Mouse (Mus musculus) heart, postnatal 10 days (tissue): Measurements from ENCODE around the gene Smad5. TPM values are rescaled to one million over a fixed set of nuclear protein-coding genes. Genes with fewer than 3 reads are reported as not detected.

Source experiments
- DNase-seq, 2 experiments: peaks; one replicate each; pipeline ENCODE4 v3.0.0; 2021
- intact Hi-C: fragments of 180-260 bp; cut with DNase I; formaldehyde crosslinking; loops from one replicate; pipeline ENCODE4 v1.15.1; 2025
- total RNA-seq, 2 experiments: library from RNA; stranded (reverse); gene quantifications; 2 replicates each; pipeline ENCODE4 v1.2.3; 2021

Gene Smad5
- total RNA-seq, 2 experiments from 2014 or later, result 44.2 to 48.9 TPM

DNA sequence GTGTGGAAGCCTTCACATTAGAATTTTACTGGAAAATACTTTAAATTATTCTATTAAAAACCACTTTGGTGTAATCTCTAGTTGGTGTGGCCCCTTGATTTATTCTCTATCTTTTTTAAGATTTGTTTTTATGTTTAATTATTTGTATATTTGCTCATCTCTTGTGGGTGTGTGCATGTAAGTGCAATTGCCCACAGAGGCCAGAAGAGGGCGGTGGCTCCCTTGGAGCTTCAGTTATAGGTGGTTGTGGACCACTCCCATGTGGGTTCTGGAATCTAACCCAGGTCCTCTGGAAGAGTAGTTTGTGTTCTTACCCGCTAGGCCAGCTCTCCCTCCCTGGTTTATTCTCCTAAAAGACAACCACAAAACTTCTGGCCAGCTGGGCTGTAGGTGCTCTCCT is 3.4 kb upstream of the Smad5 start:
- intact Hi-C loops, result loop anchor here (2.0 kb wide), 1 partner anchor 37 kb away; no protein-coding TSS in a partner anchor
- no peak for DNase-seq

GRCm38 (mm10) chr13:56700981-56701380 is 1.8 kb upstream of the Smad5 start:
- intact Hi-C loops, result no loop called here
- DNase-seq, result no peak

- intact Hi-C loops, result no loop called here
These were observed 886 bp upstream of the Smad5 start for GRCm38 (mm10) chr13:56701924-56702323.

GRCm38 (mm10) chr13:56703222-56703870 is 536 bp downstream of the Smad5 start:
- peak; percentile 82 to 83 for DNase-seq
- intact Hi-C loops, result no loop called here

More at GRCm38 (mm10) chr13:56701924-56702323, 886 bp upstream of the Smad5 start:
- no peak for DNase-seq

DNA sequence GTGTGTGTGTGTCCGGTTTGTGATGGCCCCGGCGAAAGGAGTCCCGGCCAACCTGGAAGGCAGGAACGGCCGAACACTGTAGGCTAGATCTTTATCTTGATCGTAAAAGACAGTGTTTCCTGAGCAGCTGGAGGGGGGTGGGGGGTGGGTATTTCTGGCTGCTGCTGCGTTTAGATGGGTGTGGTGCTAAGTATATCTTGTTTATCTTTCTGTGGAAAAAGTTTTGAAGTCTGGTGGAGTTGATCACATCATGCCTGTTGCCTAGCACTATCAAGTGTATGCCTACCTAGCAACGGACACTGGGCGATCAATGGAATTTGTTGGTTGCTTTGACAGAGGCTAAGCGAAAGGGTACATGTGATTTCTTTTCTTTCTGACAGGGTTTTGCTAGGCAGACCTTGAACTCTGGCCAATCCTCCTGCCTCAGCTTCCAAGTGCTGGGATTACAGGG is 1.1 kb downstream of the Smad5 start:
- intact Hi-C loops, result no loop called here
- DNase-seq, result peak; percentile 26 to 39

- DNase-seq, result no peak
- intact Hi-C loops, result no loop called here
These were observed 1.8 kb downstream of the Smad5 start for GRCm38 (mm10) chr13:56704596-56704995.

DNA sequence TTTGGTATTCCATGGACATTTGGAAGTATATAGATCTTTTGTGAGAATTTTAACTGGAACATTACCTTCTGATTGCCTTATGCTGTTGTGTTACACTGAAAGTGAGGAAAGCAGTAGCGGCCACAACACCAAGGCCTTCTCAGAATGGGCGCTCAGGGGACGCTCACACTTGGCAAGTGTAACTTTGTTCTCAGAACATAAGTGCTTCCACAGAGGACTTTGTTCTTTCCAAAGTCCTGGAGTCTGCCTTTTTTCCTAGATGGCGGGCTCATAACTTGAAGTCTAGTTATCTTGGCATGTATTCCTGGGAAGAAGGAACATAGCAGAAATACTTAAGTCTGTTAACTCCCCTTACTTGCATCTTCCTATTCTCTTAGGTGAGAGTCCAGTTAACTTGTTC is 4.3 kb downstream of the Smad5 start:
- intact Hi-C loops, result no loop called here
- no peak for DNase-seq

DNA sequence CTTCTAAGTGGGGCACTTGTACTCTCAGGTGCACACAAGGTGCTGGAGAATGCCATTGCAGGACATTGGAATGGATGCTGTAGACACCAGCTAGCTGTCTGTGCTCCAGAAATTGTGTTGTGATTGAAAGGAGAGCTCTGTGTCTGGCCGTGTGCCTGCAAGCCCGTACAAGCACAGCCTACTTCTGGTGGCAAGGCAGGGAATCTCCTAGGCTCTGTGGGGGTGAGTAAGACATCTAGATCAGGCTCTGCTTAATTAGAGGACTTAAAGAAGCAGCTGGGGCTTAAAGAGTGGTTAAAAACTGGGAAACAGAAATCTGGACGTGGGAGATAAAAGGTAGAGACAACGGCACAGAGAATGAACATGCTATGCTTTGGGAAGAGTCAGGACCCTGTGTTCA is 4.8 kb downstream of the Smad5 start:
- intact Hi-C loops, result no loop called here
- no peak for DNase-seq

DNA sequence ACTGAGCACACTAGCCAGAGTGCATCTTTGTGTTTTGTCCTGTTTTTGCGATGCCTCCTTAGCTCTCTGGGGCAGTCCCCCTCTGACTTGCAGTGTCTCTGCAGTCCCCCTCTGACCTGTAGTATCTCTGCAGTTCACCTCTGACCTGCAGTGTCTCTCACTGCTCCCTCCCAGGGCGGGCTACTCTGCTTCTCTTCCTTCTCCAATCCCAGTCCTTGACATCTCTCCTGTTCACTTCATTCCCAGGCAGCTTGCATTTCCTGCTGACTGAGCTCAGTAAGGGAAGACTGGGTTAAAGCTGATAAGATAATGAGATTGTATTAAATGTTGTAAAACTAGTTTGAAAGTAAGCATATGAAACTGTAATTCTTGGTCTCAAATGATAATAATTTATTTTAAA is 7.8 kb downstream of the Smad5 start:
- intact Hi-C loops, result no loop called here
- no peak for DNase-seq

- DNase-seq, result no peak
- intact Hi-C loops, result no loop called here
These were observed 9.4 kb downstream of the Smad5 start for GRCm38 (mm10) chr13:56712221-56712620.

DNA sequence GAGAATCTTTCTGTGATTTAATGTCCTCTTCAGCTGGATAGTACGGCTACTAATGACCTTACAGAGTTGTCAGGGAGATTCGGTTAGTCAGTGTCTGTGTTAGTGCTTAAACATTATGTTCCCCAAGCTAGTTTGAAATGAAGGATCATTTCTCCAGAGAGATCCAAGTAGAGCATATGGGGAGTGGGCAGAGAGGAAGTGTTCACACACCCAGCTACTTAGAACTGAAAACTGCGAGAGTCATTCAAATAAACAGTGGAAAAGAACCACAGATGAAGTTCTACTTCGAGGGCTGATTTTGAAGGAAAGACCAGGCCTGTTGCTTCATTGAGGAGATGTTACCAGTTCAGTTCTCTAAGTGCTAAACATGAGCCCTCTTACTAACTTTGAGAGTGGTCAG is 23.7 kb downstream of the Smad5 start:
- intact Hi-C loops, result no loop called here
- no peak for DNase-seq

DNA sequence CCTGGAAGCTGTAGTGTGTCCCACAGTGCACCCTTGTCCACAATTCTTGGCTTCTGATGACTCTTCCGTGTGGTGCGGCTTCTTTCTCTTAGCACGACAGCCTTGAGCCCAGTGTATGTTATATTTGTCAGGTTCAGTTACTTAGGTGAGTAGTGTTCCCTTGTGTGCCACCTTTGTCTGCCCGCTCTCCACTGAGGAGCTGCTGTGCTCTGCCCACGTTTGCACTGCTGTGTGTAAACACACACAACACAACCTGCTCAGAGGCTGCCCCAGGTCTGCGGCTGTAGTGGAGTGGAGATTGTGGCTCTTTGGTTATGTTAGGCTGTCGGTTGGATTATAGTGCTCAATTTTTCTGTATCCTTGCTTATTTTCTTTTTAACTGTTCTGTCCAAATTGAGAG is 26.2 kb downstream of the Smad5 start:
- no peak for DNase-seq
- intact Hi-C loops, result no loop called here

- DNase-seq, result no peak
- intact Hi-C loops, result loop anchor here (1.0 to 2.0 kb wide), 3 partner anchors 76 to 259 kb away; no protein-coding TSS in a partner anchor
These were observed 31.8 kb downstream of the Smad5 start for GRCm38 (mm10) chr13:56734617-56735016.

GRCm38 (mm10) chr13:56735212-56735875 is 32.5 kb downstream of the Smad5 start:
- peak; percentile 62 to 66 for DNase-seq
- intact Hi-C loops, result loop anchor here (1.0 to 2.0 kb wide), 3 partner anchors 77 to 260 kb away; no protein-coding TSS in a partner anchor

GRCm38 (mm10) chr13:56739556-56739955 is 36.7 kb downstream of the Smad5 start:
- no peak for DNase-seq
- intact Hi-C loops, result no loop called here

DNA sequence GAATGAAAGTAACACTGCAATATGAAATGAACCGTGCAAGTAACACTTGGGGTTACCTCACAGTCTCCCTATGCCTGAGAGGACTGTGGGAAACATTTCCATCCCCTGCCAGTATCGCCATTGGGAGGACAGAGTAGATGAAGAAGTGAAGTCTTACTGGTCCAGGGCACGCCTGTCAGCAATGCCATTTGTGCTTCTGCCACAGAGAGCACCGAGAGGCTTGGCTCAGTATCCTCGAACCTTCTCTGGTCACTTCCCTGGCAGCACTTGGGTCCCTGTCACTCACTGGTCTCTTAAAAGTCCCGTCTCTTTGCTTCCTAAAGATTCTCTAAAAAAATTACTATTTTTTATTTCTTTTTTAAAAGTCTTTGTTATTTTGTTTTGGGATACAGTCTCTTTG is 37.7 kb downstream of the Smad5 start:
- intact Hi-C loops, result no loop called here

DNA sequence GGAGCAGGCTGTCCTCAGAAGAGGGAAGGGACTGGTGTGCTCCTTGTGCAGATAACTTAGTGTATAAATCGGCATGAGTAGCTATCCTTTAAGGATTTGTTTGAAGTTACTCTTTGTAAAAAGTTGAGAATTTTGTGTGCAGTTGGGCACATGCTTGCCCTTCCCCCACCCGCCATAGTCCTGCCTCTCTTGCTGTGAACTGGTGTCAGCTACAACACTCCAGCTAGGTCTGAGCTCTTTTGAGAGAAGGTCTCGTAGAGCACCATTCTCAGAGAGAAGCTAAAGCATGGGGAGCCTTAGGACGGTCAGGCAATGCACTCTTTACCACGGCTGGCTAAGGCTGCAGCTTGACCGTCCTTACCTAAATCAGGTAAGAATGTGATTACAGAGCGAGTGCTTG is 38.9 kb downstream of the Smad5 start:
- intact Hi-C loops, result no loop called here
- no peak for DNase-seq

More for the DNA sequence above, 37.7 kb downstream of the Smad5 start:
- no peak for DNase-seq

DNA sequence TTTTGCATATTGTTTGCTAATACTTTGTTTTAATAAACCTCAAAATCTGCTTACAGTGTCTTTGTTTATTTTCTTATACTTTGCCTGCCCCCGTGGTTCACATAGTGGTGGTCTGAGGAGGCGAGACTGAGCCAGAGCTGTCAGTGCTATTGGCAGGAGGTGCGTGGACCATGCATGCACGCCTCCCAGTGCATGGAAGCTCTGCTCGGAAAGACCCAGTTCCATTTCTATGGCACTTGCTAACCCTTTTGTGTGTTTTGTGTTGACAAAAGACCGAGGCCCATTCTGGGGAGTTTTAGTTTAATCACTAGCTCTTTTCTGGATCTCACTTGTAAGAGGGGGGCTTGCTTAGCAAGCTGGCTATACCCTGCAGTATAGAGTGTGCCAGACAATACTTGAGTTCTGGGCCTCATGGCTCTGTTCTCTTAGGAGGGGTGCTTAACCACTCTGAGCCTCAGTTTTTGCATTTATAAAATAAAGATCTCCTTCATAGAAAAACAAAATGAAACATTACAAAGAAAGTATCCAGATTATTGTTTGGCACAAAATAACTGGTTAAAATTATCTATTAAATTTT is 39.6 kb downstream of the Smad5 start:
- intact Hi-C loops, result no loop called here
- no peak for DNase-seq

GRCm38 (mm10) chr13:56746739-56747532 is 44.1 kb downstream of the Smad5 start:
- intact Hi-C loops, result no loop called here
- peak in 1 of 2 experiments; percentile 20 for DNase-seq

DNA sequence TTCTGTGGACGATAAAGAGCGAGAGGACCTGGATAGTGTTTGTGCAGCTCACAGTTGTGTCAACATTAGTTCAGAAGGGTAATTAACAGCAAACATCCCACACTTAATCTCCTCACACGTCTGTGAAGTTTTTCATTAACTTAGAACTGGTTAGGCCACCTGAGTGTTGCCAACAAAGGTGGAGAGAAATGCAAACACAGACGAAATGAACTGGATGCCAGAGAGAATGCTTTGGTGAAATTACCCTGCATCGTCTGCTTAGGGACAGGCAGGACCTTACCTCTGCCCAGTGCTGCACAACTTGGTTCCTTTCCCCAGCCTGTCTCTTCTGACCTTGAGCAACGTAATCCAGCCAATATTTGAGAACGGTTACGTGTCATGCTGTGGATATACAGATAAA is 44.7 kb downstream of the Smad5 start:
- DNase-seq, result no peak
- intact Hi-C loops, result no loop called here

DNA sequence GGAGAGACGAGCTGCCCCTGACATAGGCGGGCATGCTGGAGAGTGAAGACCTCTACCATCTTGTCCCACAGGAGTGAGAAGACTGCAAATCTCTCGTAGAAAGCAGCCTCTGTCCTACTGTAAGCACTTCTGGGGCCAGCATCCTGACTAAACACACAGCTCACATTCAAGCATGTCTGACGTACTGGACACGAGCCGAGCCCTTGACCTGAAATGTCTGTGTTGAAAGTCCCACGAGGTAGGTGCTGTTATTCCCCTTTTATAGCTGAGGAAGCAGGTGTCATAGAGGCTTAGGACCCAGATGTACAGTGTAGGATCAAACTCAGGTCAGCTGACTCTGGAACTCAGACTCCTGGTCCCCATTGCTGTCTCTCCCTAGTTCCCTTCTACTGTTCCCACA is 46.6 kb downstream of the Smad5 start:
- no peak for DNase-seq
- intact Hi-C loops, result no loop called here
